Mouse (Mus musculus) megakaryocyte, adult 5-6 weeks (primary cell): Measurements from ENCODE around the gene Zfp335. TPM values are rescaled to one million over a fixed set of nuclear protein-coding genes. Genes with fewer than 3 reads are reported as not detected.

Source experiments
- total RNA-seq, 2 experiments: library from RNA; stranded (forward) in 1 of 2; stranded (reverse) in 1 of 2; fragments of 153-499, 151-499 nt in 1 of 2; fragments of 221-1000, 200-1000 nt in 1 of 2; gene quantifications; 2 replicates each; pipeline versions ENCODE4 v1.2.3 to v1.2.4; 2015 to 2017

Gene Zfp335
- total RNA-seq, 2 experiments from 2014 or later: 9.4 to 15.6 TPM

Other genes with a start within 250 kb of the Zfp335 start
- gene Wfdc11, start 237.7 kb downstream of the Zfp335 start, total RNA-seq (2015): not detected in 2 replicates
- gene Wfdc11, start 237.7 kb downstream of the Zfp335 start, total RNA-seq (2017): not detected in 2 replicates
- gene Wfdc13, start 226.7 kb downstream of the Zfp335 start, total RNA-seq (2015): not detected in 2 replicates
- not detected in 2 replicates for gene Wfdc13, start 226.7 kb downstream of the Zfp335 start, total RNA-seq (2017)
- gene Spint4, start 213.3 kb downstream of the Zfp335 start, total RNA-seq (2015): not detected in 2 replicates
- not detected in 2 replicates for gene Spint4, start 213.3 kb downstream of the Zfp335 start, total RNA-seq (2017)
- gene Spint5, start 196.5 kb downstream of the Zfp335 start, total RNA-seq (2015): not detected in 2 replicates
- not detected in 2 replicates for gene Spint5, start 196.5 kb downstream of the Zfp335 start, total RNA-seq (2017)
- gene Wfdc3, start 165.8 kb downstream of the Zfp335 start, total RNA-seq (2015): 1.0 TPM in 1 of 2 replicates, not detected in the other
- gene Wfdc3, start 165.8 kb downstream of the Zfp335 start, total RNA-seq (2017): not detected in 2 replicates
- 27.3 and 28.5 TPM in 2 replicates for gene Dnttip1, start 165.8 kb downstream of the Zfp335 start, total RNA-seq (2015)
- gene Dnttip1, start 165.8 kb downstream of the Zfp335 start, total RNA-seq (2017): 18.5 and 27.0 TPM in 2 replicates
- 330 and 340 TPM in 2 replicates for gene Ube2c, start 141.9 kb downstream of the Zfp335 start, total RNA-seq (2015)
- 228 and 247 TPM in 2 replicates for gene Ube2c, start 141.9 kb downstream of the Zfp335 start, total RNA-seq (2017)
- not detected in 2 replicates for gene Tnnc2, start 131.8 kb downstream of the Zfp335 start, total RNA-seq (2015)
- gene Tnnc2, start 131.8 kb downstream of the Zfp335 start, total RNA-seq (2017): not detected in 2 replicates
- 5.2 and 5.5 TPM in 2 replicates for gene Snx21, start 125.9 kb downstream of the Zfp335 start, total RNA-seq (2015)
- 3.2 and 5.0 TPM in 2 replicates for gene Snx21, start 125.9 kb downstream of the Zfp335 start, total RNA-seq (2017)
- 20.4 and 20.8 TPM in 2 replicates for gene Acot8, start 106.9 kb downstream of the Zfp335 start, total RNA-seq (2015)
- 28.8 and 28.9 TPM in 2 replicates for gene Acot8, start 106.9 kb downstream of the Zfp335 start, total RNA-seq (2017)
- 2.3 and 3.4 TPM in 2 replicates for gene Zswim3, start 106.7 kb downstream of the Zfp335 start, total RNA-seq (2015)
- 1.7 and 3.4 TPM in 2 replicates for gene Zswim3, start 106.7 kb downstream of the Zfp335 start, total RNA-seq (2017)
- 5.7 and 6.4 TPM in 2 replicates for gene Zswim1, start 89.1 kb downstream of the Zfp335 start, total RNA-seq (2015)
- gene Zswim1, start 89.1 kb downstream of the Zfp335 start, total RNA-seq (2017): 2.9 TPM in 2 replicates
- not detected in 2 replicates for gene Spata25, start 83.2 kb downstream of the Zfp335 start, total RNA-seq (2015)
- not detected in 2 replicates for gene Spata25, start 83.2 kb downstream of the Zfp335 start, total RNA-seq (2017)
- gene Ctsa, start 78.9 kb downstream of the Zfp335 start, total RNA-seq (2015): 192 and 200 TPM in 2 replicates
- gene Ctsa, start 78.9 kb downstream of the Zfp335 start, total RNA-seq (2017): 224 and 228 TPM in 2 replicates
- gene Neurl2, start 78.3 kb downstream of the Zfp335 start, total RNA-seq (2015): 2.7 and 3.4 TPM in 2 replicates
- 1.6 and 1.8 TPM in 2 replicates for gene Neurl2, start 78.3 kb downstream of the Zfp335 start, total RNA-seq (2017)
- gene Pltp, start 54.0 kb downstream of the Zfp335 start, total RNA-seq (2015): 3.8 and 7.1 TPM in 2 replicates
- gene Pltp, start 54.0 kb downstream of the Zfp335 start, total RNA-seq (2017): 1.8 and 3.6 TPM in 2 replicates
- 38.4 and 47.1 TPM in 2 replicates for gene Pcif1, start 32.5 kb downstream of the Zfp335 start, total RNA-seq (2015)
- gene Pcif1, start 32.5 kb downstream of the Zfp335 start, total RNA-seq (2017): 31.2 and 33.4 TPM in 2 replicates
- 326 and 367 TPM in 2 replicates for gene Mmp9, start 29.0 kb upstream of the Zfp335 start, total RNA-seq (2015)
- 217 and 317 TPM in 2 replicates for gene Mmp9, start 29.0 kb upstream of the Zfp335 start, total RNA-seq (2017)
- 0.91 and 1.3 TPM in 2 replicates for gene Slc12a5, start 49.0 kb upstream of the Zfp335 start, total RNA-seq (2015)
- gene Slc12a5, start 49.0 kb upstream of the Zfp335 start, total RNA-seq (2017): 0.48 and 0.89 TPM in 2 replicates
- gene Ncoa5, start 123.1 kb upstream of the Zfp335 start, total RNA-seq (2015): 9.3 and 9.8 TPM in 2 replicates
- gene Ncoa5, start 123.1 kb upstream of the Zfp335 start, total RNA-seq (2017): 15.6 and 26.8 TPM in 2 replicates
- gene Cd40, start 143.9 kb upstream of the Zfp335 start, total RNA-seq (2015): 12.9 and 17.0 TPM in 2 replicates
- gene Cd40, start 143.9 kb upstream of the Zfp335 start, total RNA-seq (2017): 21.7 and 22.5 TPM in 2 replicates
- gene 1700025C18Rik, start 179.0 kb upstream of the Zfp335 start, total RNA-seq (2015): not detected in 2 replicates
- gene 1700025C18Rik, start 179.0 kb upstream of the Zfp335 start, total RNA-seq (2017): not detected in 2 replicates